Mouse (Mus musculus): ENCODE measurements around the gene Hif1an. TPM values are rescaled to one million over a fixed set of nuclear protein-coding genes. Genes with fewer than 3 reads are reported as not detected.

The Hif1an gene
- polyA plus RNA-seq, 1 experiment from 2014 or later, result 29.3 TPM

Other genes starting within 250 kb of the Hif1an start
- gene Scd4, start 229.8 kb upstream of the Hif1an start, polyA plus RNA-seq (2014; fragmentation: Nextera tagmentation; extraction: Ambion mirVana), result not detected in 2 replicates
- 15.0 and 15.2 TPM in 2 replicates for gene Scd1, start 155.0 kb upstream of the Hif1an start, polyA plus RNA-seq (2014; fragmentation: Nextera tagmentation; extraction: Ambion mirVana)
- gene Wnt8b, start 69.4 kb upstream of the Hif1an start, polyA plus RNA-seq (2014; fragmentation: Nextera tagmentation; extraction: Ambion mirVana), result 0.45 and 0.46 TPM in 2 replicates
- 0.31 and 0.37 TPM in 2 replicates for gene Sec31b, start 17.0 kb upstream of the Hif1an start, polyA plus RNA-seq (2014; fragmentation: Nextera tagmentation; extraction: Ambion mirVana)
- gene Gm20538, start 10.0 kb upstream of the Hif1an start, polyA plus RNA-seq (2014; fragmentation: Nextera tagmentation; extraction: Ambion mirVana), result not detected in 2 replicates
- 525 and 556 TPM in 2 replicates for gene Ndufb8, start 7.4 kb upstream of the Hif1an start, polyA plus RNA-seq (2014; fragmentation: Nextera tagmentation; extraction: Ambion mirVana)
- gene Pax2, start 193.2 kb downstream of the Hif1an start, polyA plus RNA-seq (2014; fragmentation: Nextera tagmentation; extraction: Ambion mirVana), result 7.4 and 8.0 TPM in 2 replicates